Mouse (Mus musculus): ENCODE data around the gene Slc17a4.

GRCm38 (mm10) chr13:23893269-23893593 is 21.6 kb downstream of the Slc17a4 start:
- TF ChIP-seq CTCF (IDR thresholded peaks at IDR 0.05; ENCODE audit: control insufficient read depth, insufficient read depth, insufficient replicate concordance, low read depth, low read length) (no peak), POLR2A (IDR thresholded peaks at IDR 0.05; ENCODE audit: control insufficient read depth, low read depth, low read length) (no peak)

Measured in testis, adult 2 months (tissue).